Mouse (Mus musculus): ENCODE results near the gene Phf12. TPM values are rescaled to one million over a fixed set of nuclear protein-coding genes. Genes with fewer than 3 reads are reported as not detected.

The Phf12 gene
- total RNA-seq, 4 experiments from 2014 or later: 24.8 to 27.5 (median 26.0) TPM

GRCm38 (mm10) chr11:78072425-78073130 lies 90.0 kb downstream of the Phf12 start:
- no peak for DNase-seq (ENCODE audit: low spot score)

GRCm38 (mm10) chr11:78073577-78074276 lies 91.2 kb downstream of the Phf12 start:
- DNase-seq (ENCODE audit: low spot score): no peak

GRCm38 (mm10) chr11:78074277-78074652 lies 91.7 kb downstream of the Phf12 start:
- DNase-seq (ENCODE audit: low spot score): no peak

- DNase-seq (ENCODE audit: low spot score): no peak
These were observed 92.1 kb downstream of the Phf12 start for GRCm38 (mm10) chr11:78074666-78075065.

Small RNA genes within 50 kb of the gene (microRNA-seq; reads per million reads assigned to microRNA genes)
- 74.2 reads per million, percentile 54 among the genes with 10 or more reads in this experiment for gene Mir144
- gene Mir451a: not detected
- gene Mir451b: not detected

Other genes starting within 250 kb of the Phf12 start
- 100 to 1,000 TPM; 256 to 285 (median 277) TPM for gene Myo18a, start 219.5 kb upstream of the Phf12 start, total RNA-seq (2022)
- gene Gm10277, start 195.0 kb upstream of the Phf12 start, total RNA-seq (2022): not detected
- under 1 TPM; 0.43 to 0.82 (median 0.59) TPM for gene Pipox, start 88.7 kb upstream of the Phf12 start, total RNA-seq (2022)
- gene Sez6, start 52.0 kb upstream of the Phf12 start, total RNA-seq (2022): under 1 TPM; 0.19 to 0.84 (median 0.52) TPM
- gene Dhrs13, start 49.5 kb downstream of the Phf12 start, total RNA-seq (2022): 1 to 10 TPM; 2.8 to 5.1 (median 4.2) TPM
- gene Flot2, start 55.2 kb downstream of the Phf12 start, total RNA-seq (2022): 10 to 100 TPM; 53.5 to 62.6 (median 56.4) TPM
- 10 to 100 TPM; 25.9 to 31.5 (median 28.5) TPM for gene Eral1, start 97.6 kb downstream of the Phf12 start, total RNA-seq (2022)
- 10 to 100 TPM; 10.1 to 14.1 (median 12.5) TPM for gene Fam222b, start 111.9 kb downstream of the Phf12 start, total RNA-seq (2022)
- gene Traf4, start 182.8 kb downstream of the Phf12 start, total RNA-seq (2022): 1 to 10 TPM; 3.4 to 4.3 (median 3.7) TPM
- 1 to 10 TPM; 2.0 to 3.2 (median 2.3) TPM for gene Nek8, start 193.9 kb downstream of the Phf12 start, total RNA-seq (2022)
- 1 to 10 TPM; 2.9 to 7.1 (median 5.0) TPM for gene Tlcd1, start 194.0 kb downstream of the Phf12 start, total RNA-seq (2022)
- 100 to 1,000 TPM; 760 to 870 (median 833) TPM for gene Rpl23a, start 200.8 kb downstream of the Phf12 start, total RNA-seq (2022)
- gene Rab34, start 205.7 kb downstream of the Phf12 start, total RNA-seq (2022): 1 to 10 TPM; 6.8 to 8.7 (median 8.1) TPM
- gene Proca1, start 210.6 kb downstream of the Phf12 start, total RNA-seq (2022): 1 to 10 TPM in 2 of 4 experiments, under 1 TPM in 2; 0.62 to 1.6 (median 0.98) TPM